In the genomic region with DNA sequence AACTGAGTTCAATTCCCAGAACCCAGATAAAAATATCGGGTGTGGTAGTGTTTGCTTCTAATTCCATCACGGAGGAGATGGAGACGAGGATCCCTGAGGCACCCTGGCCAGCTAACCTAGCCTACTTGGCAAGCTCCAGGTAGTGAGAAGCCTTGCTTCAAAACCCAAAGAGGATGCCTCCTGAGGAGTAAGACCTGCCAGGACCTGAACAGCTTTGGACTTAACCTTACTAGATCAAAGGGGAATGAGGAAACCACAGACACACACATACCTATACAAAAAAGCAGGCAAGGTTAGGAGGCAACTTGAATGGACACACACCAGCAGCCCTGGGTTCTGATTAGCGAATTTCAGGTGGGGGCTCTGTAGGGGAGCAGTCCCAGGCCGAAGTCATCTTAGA, we compare ENCODE assay signal across 13 mouse cellular contexts.
"Had no signal": no experiment of that assay in that cellular context is flagged by ENCODE, and none has a peak within 500 bp of the region (broad histone marks: within the 10 kb centered on the region; RNA-seq: fewer than 3 reads in every experiment).

No protein-coding gene starts in this region.

- DNase-seq: kidney, postnatal 14 days; left cerebral cortex, postnatal 4 days; lung, embryonic 14.5 days; lung, postnatal 10 days; lung, postnatal 4 days; right cerebral cortex, postnatal 14 days; thymus, adult 18-20 months; thymus, postnatal 14 days had no signal

- H3K9me3 ChIP-seq: kidney, embryonic 15.5 days; limb, embryonic 15.5 days; liver, embryonic 12.5 days; midbrain, embryonic 15.5 days had no signal

- ATAC-seq: liver, embryonic 12.5 days; midbrain, embryonic 15.5 days had no signal

- H3K4me3 ChIP-seq: kidney, embryonic 15.5 days; limb, embryonic 15.5 days; liver, embryonic 12.5 days; midbrain, embryonic 15.5 days had no signal

- H3K36me3 ChIP-seq: kidney, embryonic 15.5 days; limb, embryonic 15.5 days; liver, embryonic 12.5 days; midbrain, embryonic 15.5 days had no signal

- H3K4me2 ChIP-seq: kidney, embryonic 15.5 days; limb, embryonic 15.5 days; liver, embryonic 12.5 days; lung, embryonic 14.5 days; midbrain, embryonic 11.5 days; midbrain, embryonic 15.5 days had no signal

- H3K9ac ChIP-seq: kidney, embryonic 15.5 days; limb, embryonic 15.5 days; liver, embryonic 12.5 days; lung, embryonic 14.5 days; midbrain, embryonic 15.5 days had no signal

- H3K27me3 ChIP-seq: kidney, embryonic 15.5 days; limb, embryonic 15.5 days; midbrain, embryonic 15.5 days had no signal

- H3K27ac ChIP-seq: kidney, embryonic 15.5 days; limb, embryonic 15.5 days; liver, embryonic 12.5 days; midbrain, embryonic 15.5 days had no signal
